ENCODE assay signal across 8 mouse cellular contexts in the genomic region with DNA sequence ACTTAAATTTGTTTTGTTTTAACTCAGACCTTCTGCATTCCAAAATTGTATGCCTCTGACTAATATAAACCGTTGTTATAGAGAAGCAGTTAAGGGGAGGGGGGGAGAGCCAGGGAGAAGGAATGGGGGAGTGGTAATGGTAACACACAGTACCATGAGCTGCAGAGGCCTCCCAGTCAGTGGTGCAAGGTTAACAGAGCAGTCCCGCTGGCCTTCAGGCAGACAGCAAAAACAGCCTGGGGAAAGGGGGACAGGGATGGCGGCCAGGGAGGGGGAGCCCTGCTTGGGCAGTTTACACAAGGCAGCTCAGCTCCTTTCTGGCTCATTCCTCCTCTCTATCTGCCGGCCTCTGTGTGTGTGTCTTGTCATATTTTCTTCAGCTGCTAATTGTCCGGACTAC.
DNase-seq lines count a peak whose midpoint lies in the region; ATAC-seq and TF ChIP-seq lines count a peak whose summit lies in the region.

No protein-coding gene starts in this region.

- H3K4me2 ChIP-seq in hindbrain, embryonic 11.5 days (replicated peaks; ENCODE audit: low read depth, low read length): no peak overlapping the region
- H3K4me2 ChIP-seq in kidney, postnatal 0 days (ENCODE audit: low read length): 0 out of 2 replicates have a peak overlapping the region, but pooled peaks have one; percentile 10

- POLR2A ChIA-PET in Patski (lab: Charles Lee): interaction anchor here (0.5 to 1.8 kb wide), 4 partner anchors 12 to 153 kb away, joined by 3 to 8 read pairs (median 4); a partner anchor contains a TSS

- in situ Hi-C loops in Patski (cut with MboI; ENCODE audit: low pct_unique_long_range_greater_than_20kb): no loop called here

- no peaks in the 10 kb centered on the region for H3K36me3 ChIP-seq in hindbrain, embryonic 10.5 days
- H3K36me3 ChIP-seq in hindbrain, embryonic 11.5 days (ENCODE audit: control insufficient read depth, insufficient read depth, low read length): no peaks in the 10 kb centered on the region
- H3K36me3 ChIP-seq in kidney, postnatal 0 days (ENCODE audit: insufficient read depth, low read length): no peaks in the 10 kb centered on the region

- peak; percentile 27 for DNase-seq in hindbrain, embryonic 10.5 days (ENCODE audit: low spot score)
- DNase-seq in hindbrain, embryonic 11.5 days (ENCODE audit: low spot score): no peak
- peak; percentile 58 for DNase-seq in Patski (ENCODE audit: low read depth, low spot score)
- DNase-seq in forelimb bud, embryonic 11.5 days (ENCODE audit: low read depth, low spot score): peak; percentile 32
- DNase-seq in kidney, postnatal 0 days (ENCODE audit: low spot score): peak; percentile 75
- peak; percentile 36 for DNase-seq in ovary, postnatal 14 days (ENCODE audit: low spot score)
- DNase-seq in layer of hippocampus, postnatal 25 days (ENCODE audit: extremely low spot score in 1 of 2, low spot score in 1 of 2): no peak

- no peak for ATAC-seq in hindbrain, embryonic 11.5 days (ENCODE audit: low FRiP score)
- peak; percentile 77 for ATAC-seq in Patski
- no peak; the same call in 1 of the 2 replicates for ATAC-seq in kidney, postnatal 0 days (replicated peaks; ENCODE audit: low FRiP score, low read depth)
- ATAC-seq in cerebellum, adult (ENCODE audit: insufficient number of reproducible peaks, low FRiP score, low TSS enrichment): no peak

- H3K27ac ChIP-seq in hindbrain, embryonic 10.5 days: peak overlapping the region; percentile 66
- no peak overlapping the region for H3K27ac ChIP-seq in hindbrain, embryonic 11.5 days (ENCODE audit: low read depth, low read length)
- H3K27ac ChIP-seq in kidney, postnatal 0 days: peak overlapping the region; percentile 66

- TF ChIP-seq CTCF in Patski (IDR thresholded peaks at IDR 0.05): no peak
- no peak for TF ChIP-seq CTCF in kidney, postnatal 0 days (IDR thresholded peaks at IDR 0.05; ENCODE audit: low read depth)

- no peaks in the 10 kb centered on the region for H3K9me3 ChIP-seq in hindbrain, embryonic 10.5 days
- H3K9me3 ChIP-seq in hindbrain, embryonic 11.5 days (ENCODE audit: control insufficient read depth, low read length): no peaks in the 10 kb centered on the region
- H3K9me3 ChIP-seq in kidney, postnatal 0 days (replicated peaks; ENCODE audit: low read length): no peaks in the 10 kb centered on the region

- CTCF ChIA-PET in Patski (lab: Charles Lee): interaction anchor here (0.8 to 1.2 kb wide), 2 partner anchors 18 to 145 kb away, joined by 3 read pairs; no protein-coding TSS in a partner anchor

- 10% methylated on average over 5 of the region's 5 CpGs for WGBS in hindbrain, embryonic 10.5 days
- WGBS in hindbrain, embryonic 11.5 days: 12% methylated on average over 5 of the region's 5 CpGs
- WGBS in kidney, postnatal 0 days: 7% methylated on average over 5 of the region's 5 CpGs

- peaks cover 37% of the 10 kb centered on the region for H3K27me3 ChIP-seq in hindbrain, embryonic 10.5 days (ENCODE audit: insufficient read depth, poor library complexity, severe bottlenecking)
- H3K27me3 ChIP-seq in hindbrain, embryonic 11.5 days (ENCODE audit: control insufficient read depth, insufficient read depth, low read length): no peaks in the 10 kb centered on the region
- H3K27me3 ChIP-seq in Patski: no peaks in the 10 kb centered on the region
- H3K27me3 ChIP-seq in kidney, postnatal 0 days (ENCODE audit: insufficient read depth, low read length): no peaks in the 10 kb centered on the region

- H3K4me1 ChIP-seq in hindbrain, embryonic 10.5 days (replicated peaks): peaks cover 42% of the 10 kb centered on the region
- H3K4me1 ChIP-seq in hindbrain, embryonic 11.5 days (replicated peaks; ENCODE audit: control insufficient read depth, insufficient read depth, low read length): peaks cover 5% of the 10 kb centered on the region
- H3K4me1 ChIP-seq in kidney, postnatal 0 days (replicated peaks; ENCODE audit: insufficient read depth, low read length): peaks cover 11% of the 10 kb centered on the region; the same call in 1 of the 2 replicates

- H3K4me3 ChIP-seq in hindbrain, embryonic 10.5 days: no peak overlapping the region
- no peak overlapping the region for H3K4me3 ChIP-seq in hindbrain, embryonic 11.5 days (ENCODE audit: low read depth, low read length)
- no peak overlapping the region for H3K4me3 ChIP-seq in kidney, postnatal 0 days (replicated peaks; ENCODE audit: low read depth, low read length)

- H3K9ac ChIP-seq in hindbrain, embryonic 11.5 days (ENCODE audit: low read depth, low read length): no peak overlapping the region
- H3K9ac ChIP-seq in kidney, postnatal 0 days (ENCODE audit: low read depth, low read length): no peak overlapping the region

Comparison
In these comparisons a context has a peak if more than half of its experiments do, and no peak if none do; other contexts are left out.
1. DNase-seq: peak in hindbrain, embryonic 10.5 days (single experiment), Patski (single experiment), forelimb bud, embryonic 11.5 days (single experiment), kidney, postnatal 0 days (single experiment) and ovary, postnatal 14 days (single experiment); none in hindbrain, embryonic 11.5 days (single experiment) and layer of hippocampus, postnatal 25 days (0 of 2).